Mouse (Mus musculus) T-helper 1 cell (primary cell): ENCODE measurements around the gene Zfp652.

ENCODE experiments used
- in situ Hi-C: fragments of 300-600 bp; cut with MboI, MseI; formaldehyde crosslinking; loops from one replicate; pipeline ENCODE4 v1.15.1; 2025; ENCODE audit warnings: high pct_unique_total_duplicates

Zfp652 gene

DNA sequence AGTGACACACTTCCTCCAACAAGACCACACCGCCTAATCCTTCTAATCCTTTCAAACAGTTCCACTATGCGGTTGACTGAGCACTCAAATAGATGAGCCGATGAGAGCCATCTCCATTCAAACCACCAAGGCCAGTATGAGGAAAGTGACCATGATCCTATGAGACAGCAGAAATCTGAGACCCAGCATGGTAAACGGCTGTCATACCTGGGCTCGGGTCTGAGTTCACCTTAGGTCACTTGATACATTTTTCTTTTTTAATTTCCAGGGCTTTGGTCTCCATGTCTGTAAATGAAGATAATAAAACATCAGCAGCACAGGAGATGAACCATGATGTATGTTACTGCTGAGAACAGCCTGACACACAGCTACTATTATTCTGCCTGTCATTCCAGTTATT, 95.4 kb downstream of the Zfp652 start:
- in situ Hi-C loops = no loop called here

DNA sequence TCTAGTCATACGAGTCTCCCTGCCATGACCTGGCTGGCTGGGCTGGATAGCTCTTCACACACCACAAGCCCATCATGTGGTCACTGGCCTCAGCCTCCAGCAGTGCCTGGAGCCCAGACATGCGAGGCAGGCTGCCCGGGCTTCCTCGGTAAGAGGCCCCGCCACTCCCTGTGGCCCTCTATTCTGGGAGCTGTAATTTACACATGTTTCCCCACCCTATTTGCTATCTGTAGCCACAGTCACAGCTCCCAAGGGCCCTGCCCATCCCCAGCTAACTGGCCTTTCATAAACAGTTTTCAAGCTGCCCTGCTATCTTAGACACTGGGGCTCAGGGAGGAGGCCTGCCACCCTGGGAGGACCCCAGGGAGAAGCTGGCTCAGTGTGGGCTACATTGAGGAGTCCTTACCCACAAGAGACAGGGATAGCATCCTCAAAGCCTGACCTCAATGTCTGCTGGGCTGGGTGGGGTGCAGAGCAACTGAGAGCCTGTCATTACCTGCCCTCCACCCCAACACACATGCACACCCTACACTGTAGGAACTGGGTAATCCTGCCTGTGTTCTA, 96.1 kb downstream of the Zfp652 start:
- in situ Hi-C loops = no loop called here

DNA sequence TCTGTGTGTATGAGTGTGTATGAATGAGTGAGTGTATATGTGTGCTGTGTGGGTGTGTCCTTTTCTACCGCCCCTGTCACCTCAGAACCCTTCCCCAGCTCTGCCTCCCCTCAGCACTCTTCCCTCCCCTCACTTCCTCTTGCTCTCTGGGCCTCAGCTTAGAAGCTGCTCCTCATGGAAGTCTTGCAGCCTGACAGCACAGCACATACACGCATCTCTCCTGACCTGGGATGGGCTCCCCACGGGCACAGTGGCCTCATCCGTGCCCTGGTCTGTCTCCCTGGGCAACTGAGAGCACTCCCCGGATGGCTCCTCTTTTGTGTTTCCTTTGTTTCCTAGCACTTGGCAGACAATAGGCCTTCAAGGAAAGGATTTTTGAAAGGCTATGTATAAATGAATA, 97.1 kb downstream of the Zfp652 start:
- in situ Hi-C loops = no loop called here

DNA sequence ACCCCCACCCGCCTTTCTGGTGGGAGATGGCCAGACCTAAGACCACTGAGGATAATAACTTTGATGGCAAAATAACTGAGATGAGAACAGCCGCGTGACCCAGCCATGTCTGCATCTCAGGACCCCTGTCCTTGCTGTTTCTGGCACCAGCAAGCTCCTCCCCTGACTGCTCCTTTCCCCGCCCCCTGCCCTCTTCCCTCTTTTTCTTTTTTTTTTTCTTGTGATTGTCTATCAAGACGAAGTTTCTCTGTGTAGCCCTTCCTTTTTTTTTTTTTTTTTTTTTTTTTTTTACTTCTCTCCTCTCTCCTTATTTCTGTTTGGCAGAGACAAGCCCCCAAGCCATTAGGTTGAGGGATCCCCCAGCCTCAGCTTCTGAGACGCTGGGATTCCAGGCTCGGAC, 98.4 kb downstream of the Zfp652 start:
- in situ Hi-C loops = no loop called here

DNA sequence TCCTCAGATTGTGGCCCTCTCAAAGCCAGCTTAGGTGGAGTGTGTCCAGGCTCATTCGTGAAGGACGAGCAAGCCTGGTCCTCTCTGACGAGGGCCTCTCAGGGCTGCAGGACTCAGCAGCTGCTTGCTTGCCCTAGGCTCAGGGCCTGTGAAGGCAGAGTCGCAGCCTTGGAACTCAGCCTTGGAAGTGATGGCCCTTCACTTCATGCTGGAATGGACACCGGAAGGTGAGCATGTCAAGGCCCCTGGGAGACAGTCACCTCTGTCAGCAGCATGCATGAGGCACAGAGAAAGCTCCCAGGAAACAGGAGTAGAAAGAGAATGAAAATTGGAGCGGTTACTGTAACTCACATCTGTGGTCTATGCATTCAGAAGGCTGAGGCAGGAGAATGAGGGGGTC, 99.3 kb downstream of the Zfp652 start:
- in situ Hi-C loops = no loop called here

DNA sequence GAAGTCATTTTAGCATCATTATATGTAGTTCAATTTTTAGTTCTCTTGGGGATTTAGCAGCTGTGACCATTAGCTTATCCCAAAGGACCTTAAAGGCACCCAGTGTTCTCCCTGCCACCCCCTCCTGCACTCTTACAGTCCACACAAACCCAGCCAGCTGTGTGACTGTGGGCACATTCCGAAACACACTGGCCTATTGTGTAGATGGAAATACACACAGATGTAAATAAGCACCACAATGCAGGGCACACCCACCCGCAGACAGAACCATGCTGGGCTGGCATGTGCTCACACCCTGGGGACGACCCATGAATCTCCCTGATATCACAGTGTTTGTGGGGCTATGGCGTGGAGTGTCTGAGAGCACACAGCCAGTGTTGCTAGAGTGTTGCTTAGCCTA, 99.8 kb downstream of the Zfp652 start:
- in situ Hi-C loops = no loop called here

DNA sequence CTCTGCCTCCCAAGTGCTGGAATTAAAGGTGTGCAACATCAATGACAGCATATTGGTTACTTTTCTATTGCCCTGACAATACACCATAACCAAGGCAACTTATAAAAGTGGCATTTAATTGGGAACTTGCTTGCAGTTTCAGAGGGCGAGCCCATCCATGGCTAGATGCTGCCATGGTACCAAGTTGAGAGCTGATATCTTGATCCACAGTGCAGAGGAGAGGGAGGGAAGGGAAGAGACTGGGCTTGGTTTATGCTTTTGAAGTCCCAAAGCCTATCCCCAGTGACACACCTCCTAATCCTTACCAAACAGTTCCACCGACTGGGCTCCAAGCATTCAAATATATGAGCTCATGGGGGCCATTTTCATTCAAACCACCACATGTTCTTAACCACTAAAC, 101.6 kb downstream of the Zfp652 start:
- in situ Hi-C loops = no loop called here

DNA sequence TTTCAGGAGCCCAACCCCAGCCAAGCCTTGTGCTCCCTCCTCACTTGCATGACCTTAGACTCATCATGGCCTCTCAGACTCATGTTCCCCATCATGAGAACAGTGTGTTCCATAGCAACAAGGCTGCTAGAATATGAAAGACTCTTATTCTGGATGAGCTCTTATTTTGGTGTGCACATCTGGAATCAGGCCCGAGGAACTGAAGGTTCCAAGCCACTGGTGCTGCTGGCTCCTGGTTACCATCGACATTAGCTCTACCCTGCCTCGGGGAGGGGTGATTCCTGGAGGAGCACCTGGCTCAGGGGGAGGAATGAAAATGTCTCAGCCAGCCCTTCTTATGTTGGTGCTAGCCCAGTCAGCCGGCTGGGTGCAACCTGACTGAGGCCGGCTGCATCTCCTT, 102.4 kb downstream of the Zfp652 start:
- in situ Hi-C loops = no loop called here

DNA sequence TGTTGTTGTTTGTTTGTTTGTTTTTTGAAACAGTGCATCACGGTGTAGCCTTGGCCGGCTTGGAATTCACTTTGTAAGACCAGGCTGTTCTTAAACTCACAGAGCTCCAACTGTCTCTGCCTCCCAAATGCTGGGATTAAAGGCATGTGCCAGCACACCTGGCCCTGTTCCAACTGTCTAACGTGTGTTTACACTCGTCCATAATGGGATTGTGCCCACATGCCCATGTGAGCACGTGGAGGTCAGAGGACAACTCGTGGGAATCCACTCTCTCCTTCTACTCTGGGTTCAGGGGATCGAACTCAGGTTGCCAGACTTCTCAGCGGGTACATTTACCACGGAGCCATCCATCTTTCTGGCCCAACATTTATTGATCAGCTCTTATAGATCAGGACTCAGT, 102.9 kb downstream of the Zfp652 start:
- in situ Hi-C loops = no loop called here

DNA sequence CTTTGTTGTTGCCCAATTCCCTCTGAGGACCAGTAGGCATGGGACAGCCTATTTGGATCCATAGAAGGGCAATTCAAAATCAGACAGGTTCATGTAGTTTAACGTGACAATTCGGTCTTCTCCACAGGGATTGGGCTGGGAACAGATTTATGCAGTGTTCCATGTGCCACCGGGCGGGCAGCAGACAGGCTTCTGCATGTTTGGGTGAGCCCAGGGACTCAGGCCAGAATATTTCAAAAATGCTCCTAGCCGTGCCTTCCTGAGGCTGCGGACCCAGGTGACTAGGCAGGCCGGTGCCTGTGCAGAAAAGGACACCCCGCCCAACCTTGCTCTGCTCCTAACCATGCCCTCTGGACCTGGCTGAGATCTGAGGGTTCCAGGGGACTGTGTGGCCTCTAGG, 106.7 kb downstream of the Zfp652 start:
- in situ Hi-C loops = no loop called here

DNA sequence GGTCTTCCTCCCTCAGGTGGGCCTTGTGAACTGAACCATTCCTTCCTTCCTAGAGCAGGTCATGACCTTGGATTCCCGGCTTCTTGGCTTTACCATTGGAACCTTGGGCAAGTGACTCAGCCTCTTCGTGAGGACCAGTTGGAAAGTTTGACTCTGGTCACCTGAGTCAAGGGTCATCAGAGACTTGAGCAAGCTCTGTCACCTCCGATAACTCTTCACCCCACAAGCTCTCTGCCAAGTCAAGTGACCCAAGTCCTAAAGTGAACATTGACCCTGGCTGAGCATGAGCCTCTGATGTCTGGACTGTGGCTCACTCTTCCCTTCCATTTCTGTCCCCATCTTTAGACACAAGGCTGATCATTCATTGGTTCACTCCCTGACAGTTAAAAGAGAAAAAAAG, 109.0 kb downstream of the Zfp652 start:
- in situ Hi-C loops = no loop called here

DNA sequence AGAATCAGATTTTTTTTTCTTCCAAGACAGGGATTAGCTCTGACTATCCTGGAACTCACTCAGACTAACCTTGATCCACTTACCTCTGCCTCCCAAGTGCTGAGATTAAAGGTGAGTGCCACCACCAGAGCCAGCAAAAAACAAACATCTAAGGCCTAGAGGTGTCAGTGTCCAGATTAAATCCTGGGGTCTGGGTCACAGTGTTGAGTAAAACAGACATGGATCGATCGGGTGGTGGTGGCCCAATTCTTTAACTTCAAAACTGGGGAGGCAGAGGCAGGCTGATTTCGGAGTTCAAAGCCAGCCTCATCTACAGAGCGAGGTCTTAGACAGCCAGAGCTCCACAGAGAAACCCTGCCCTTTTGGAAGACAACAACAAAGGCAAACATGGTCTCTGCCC, 110.0 kb downstream of the Zfp652 start:
- in situ Hi-C loops = no loop called here

DNA sequence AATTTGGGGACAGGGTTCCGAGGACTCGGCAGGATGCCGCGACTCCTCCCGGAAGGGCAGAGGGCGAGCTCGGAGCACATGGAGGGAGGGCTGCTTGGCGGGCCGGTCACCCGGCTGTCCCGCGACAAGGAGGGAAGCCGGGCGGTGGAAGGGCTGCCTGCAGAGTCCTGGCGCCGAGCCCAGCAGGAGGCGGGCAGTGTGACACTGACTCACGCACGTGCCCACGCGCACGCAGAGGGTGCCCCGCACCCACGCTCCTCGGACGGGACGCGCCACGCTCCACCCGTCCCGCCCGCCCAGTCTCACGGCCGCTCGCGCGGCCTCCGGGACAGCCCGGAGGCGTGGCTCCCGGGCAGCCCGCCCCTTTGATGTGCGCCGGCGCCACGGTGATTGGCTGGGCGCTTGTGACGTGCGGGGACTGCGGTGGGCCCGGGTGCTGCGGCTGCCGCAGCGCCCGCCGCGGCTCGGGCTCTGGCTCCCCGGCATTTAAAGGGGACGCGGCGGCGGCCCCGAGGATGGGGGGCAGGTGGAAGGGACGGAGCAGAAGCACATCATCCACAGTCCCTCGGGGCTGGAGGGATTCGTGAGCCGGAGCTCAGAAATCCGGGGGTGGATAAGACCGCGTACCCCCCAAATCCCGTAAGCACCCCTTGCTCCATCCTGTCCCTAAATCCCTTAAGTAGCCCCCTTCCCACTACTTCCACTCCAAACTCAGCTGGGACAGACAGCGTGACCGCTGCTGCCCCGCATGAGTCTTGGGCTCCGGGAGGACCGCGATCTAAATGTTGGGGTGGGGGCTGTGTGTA, 111.8 kb downstream of the Zfp652 start, which contains the start of gene Phospho1:
Gene Phospho1 (plus strand): TSS at position 429 of the 806 bp plus-strand sequence.
- in situ Hi-C loops = no loop called here

DNA sequence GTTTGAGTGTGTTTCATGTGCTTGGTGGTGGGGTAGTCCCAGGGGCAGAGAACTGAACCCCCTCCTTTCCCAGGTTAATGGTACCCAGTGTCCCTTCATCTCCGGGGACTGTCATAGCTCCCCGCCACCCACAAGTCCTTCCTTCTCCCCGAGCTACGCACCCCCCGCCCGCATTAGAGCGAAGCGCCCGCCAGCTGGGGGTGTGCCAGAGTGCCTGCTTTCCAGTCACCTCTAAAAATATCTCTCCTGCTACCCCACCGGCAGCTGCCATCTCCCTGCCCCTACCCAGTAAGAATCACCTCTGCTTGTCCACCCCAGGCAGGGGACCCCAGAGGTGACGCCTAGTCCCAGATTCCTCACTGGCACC, 112.4 kb downstream of the Zfp652 start:
- in situ Hi-C loops = no loop called here

DNA sequence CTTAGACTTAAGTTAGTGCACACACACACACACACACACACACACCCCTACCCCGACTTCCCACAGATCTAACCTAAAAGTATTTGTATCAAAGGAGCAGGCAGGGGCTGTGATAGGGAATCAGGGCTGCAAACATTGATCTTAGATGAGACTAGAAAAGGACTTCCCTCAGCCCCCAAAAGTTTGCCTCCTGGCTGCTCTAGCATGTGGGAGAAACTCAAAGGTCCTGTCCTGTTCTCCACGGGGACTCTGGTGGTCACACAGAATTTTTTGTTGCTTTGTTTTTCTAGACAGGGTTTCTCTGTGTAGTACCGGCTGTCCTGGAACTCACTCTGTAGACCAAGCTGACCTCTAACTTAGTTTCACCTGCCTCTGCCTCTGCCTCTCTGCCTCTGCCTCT, 113.2 kb downstream of the Zfp652 start:
- in situ Hi-C loops = no loop called here

DNA sequence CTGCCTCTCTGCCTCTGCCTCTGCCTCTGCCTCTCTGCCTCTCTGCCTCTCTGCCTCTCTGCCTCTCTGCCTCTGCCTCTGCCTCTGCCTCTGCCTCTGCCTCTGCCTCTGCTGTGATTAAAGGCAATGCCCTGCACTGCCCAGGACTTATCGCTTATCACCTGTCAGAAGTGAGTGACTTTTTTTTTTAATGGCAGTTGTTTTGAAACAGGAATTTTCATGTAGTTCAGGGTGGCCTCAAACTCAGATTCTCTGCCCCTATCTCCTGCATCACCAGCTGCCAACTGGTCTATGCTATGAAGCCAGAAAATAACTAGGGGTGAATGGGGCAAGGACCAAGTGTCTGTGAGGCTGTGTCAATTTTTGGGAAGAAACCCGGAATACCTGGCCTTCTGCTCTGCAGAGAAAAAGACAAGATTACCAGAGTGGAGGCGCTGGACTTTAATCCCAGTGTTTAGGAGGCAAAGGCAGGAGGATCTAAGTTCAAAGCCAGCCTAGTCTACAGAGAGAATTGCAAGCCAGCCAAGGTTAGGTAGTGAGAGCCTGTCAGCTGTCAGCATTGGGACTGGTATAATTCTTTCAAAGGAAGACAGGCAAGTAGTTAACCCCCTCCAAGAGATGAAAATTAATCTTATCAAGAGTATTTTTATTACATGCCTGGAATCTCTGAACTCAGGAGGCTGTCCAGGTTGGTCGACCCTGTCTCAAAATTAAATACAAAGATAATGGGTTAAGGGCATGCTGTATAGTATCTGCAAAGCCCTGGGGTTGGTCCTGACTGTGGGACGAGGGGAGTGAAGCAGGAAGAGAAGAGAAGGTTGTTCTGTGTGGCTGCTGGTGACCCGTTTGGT, 114.1 kb downstream of the Zfp652 start:
- in situ Hi-C loops = no loop called here

DNA sequence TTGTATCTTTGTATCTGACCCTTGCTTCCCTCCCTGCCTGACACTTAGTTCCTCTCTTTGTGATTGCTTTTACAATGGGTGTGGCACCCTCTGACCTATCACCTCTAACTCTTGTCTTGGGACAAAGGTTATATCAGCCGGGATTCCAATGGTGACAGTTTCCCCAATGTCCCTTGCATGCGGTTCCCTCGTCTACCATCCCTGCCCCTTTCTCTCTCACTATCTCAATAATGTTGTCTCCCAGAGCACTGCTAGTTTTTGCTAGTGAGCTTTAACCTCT, 114.6 kb downstream of the Zfp652 start:
- in situ Hi-C loops = no loop called here

DNA sequence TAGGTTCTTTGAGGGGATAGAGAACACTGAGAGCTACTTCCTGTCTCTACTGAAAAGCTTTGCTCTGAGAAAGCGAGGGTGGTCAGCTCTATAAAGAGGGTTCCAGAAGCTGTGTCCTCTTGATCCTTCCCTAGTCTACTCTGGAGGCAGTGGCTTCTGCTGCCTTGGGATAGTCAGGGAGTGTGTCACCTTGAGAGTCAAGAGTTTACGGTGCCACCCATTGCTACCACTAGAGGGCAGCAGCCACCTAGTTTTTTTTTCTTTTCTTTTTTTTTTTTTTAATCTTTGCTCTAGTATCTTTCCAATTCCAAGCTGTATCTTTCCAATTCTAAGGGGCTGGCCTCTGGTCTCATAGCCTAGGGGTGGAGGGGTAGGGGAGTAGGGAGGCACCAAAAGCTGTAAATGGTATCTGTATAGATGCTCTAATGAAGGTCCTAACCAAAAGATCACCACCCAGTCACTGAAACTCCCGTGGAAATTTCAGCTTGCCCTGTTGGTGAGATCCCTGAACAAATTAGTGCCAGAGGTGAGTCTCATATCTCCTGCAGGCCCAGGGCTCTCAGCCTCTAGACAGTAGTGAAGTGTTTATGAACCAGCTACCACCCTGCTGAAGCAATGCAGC, 115.1 kb downstream of the Zfp652 start:
- in situ Hi-C loops = no loop called here

DNA sequence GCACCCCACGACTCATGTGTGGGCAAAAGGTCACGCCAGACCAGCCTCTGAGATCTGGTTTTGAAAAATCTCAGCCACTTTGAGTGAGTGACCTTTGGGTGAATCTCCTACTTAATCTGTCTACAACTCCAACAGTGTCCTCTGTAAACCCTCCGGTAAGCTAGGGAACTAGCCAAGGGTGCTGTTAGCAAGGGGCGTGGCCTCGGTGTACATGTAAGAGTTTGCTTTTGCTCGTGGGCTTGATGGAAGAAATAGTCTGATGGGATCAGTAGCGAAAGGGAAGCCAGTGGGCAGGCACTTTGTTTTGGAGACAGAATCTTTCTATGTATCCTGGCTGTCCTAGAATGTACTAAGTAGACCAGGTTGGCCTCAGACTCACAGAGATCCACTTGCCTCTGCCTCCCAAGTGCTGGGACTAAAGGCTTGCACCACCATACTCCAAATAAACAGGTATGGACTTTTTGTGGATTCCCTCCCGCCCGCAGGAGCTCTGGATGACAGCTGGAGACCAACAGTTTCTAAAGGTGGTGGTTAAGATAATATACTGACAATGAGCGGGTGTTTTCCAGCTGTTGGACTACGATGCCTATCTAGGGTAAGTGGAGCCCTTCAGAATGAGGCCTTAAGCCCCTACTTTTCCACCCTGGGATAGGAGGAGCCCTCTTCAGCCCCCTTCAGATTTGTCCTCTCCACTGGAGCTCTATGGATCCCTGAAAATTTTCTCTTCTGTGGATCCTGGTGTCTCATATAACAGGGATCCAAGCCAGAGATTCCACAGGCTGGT, 115.9 kb downstream of the Zfp652 start:
- in situ Hi-C loops = no loop called here

DNA sequence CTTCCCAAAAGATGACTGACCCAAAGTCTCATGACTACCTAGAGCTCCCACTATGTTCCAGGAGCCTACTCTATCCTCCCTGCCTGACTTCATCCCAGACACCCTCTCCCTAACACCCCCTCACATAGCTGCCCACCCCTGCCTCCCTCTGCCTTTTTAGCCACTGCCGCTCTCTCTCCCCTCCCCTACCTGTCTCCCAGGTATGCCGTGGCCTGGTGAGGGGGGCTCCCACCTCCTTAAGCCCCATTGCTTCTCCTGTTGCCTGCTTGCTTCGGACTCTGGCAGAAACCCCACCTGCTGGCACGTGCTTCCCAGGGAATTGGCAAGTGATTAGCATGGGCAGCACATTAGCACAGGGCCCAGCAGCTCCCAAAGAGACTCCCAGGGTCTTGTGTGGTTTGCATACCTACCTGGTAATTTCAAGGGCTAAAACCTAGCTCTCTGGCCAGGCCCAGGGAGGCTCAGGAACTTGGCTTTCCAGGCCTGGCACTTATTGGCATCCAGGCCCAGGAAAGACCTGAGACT, 117.1 kb downstream of the Zfp652 start:
- in situ Hi-C loops = no loop called here
